Comparison of ENCODE assay signal across 8 mouse cellular contexts in genomic region chr9:40636054-40636453, GRCm38 (mm10). TPM values are rescaled to one million over a fixed set of nuclear protein-coding genes. Genes with fewer than 3 reads are reported as not detected.
DNase-seq lines count a peak whose midpoint lies in the region; ATAC-seq and TF ChIP-seq lines count a peak whose summit lies in the region.

No protein-coding gene starts in this region.

- DNase-seq in layer of hippocampus, adult 11-12 months (ENCODE audit: low spot score): peak; percentile 82
- DNase-seq in layer of hippocampus, adult 9-10 months (ENCODE audit: low spot score): no peak
- DNase-seq in MEL (ENCODE audit: low read depth, low spot score): peak; percentile 26
- peak; percentile 67 to 77 for DNase-seq in cerebellum, adult 2 months
- DNase-seq in gastrocnemius, postnatal 10 days: peak; percentile 70
- DNase-seq in layer of hippocampus, adult 9-11 months: peak; percentile 41
- peak; percentile 73 for DNase-seq in midbrain, postnatal 0 days (ENCODE audit: low spot score)
- DNase-seq in splenic B cell, adult 2 months (ENCODE audit: low read depth, low spot score): peak; percentile 83

- no peak for TF ChIP-seq EP300 in MEL (IDR thresholded peaks at IDR 0.05; ENCODE audit: low read depth in 1 of 2, low read length in 2 of 2)

- no peak for TF ChIP-seq POLR2A in MEL (IDR thresholded peaks at IDR 0.05; ENCODE audit: control insufficient read depth in 1 of 2, insufficient read depth in 1 of 2, low read depth in 1 of 2, low read length in 2 of 2, poor library complexity in 1 of 2)
- TF ChIP-seq POLR2A in cerebellum, adult 2 months (IDR thresholded peaks at IDR 0.05; ENCODE audit: borderline replicate concordance, insufficient read depth, low read length): no peak

- TF ChIP-seq RAD21 in MEL (IDR thresholded peaks at IDR 0.05; ENCODE audit: low read depth, low read length): peak; percentile 49

- no peak overlapping the region for H3K9ac ChIP-seq in MEL (ENCODE audit: control insufficient read depth, low read depth, low read length, poor library complexity, severe bottlenecking)
- H3K9ac ChIP-seq in midbrain, postnatal 0 days (replicated peaks; ENCODE audit: low read length, poor library complexity, severe bottlenecking): no peak overlapping the region

- H3K4me2 ChIP-seq in midbrain, postnatal 0 days (ENCODE audit: low read depth, low read length, poor library complexity, severe bottlenecking): no peak overlapping the region

- peak; percentile 65 to 75 (median 69) for TF ChIP-seq CTCF in MEL (IDR thresholded peaks at IDR 0.05 in 2 of 3, conservative IDR thresholded peaks at IDR 0.05 in 1 of 3; ENCODE audit: control insufficient read depth in 1 of 3, insufficient read depth in 1 of 3, low read depth in 2 of 3, low read length in 3 of 3, poor library complexity in 1 of 3, severe bottlenecking in 1 of 3)
- TF ChIP-seq CTCF in cerebellum, adult 2 months (IDR thresholded peaks at IDR 0.05; ENCODE audit: borderline replicate concordance, insufficient read depth, low read depth, low read length): peak; percentile 92
- TF ChIP-seq CTCF in midbrain, postnatal 0 days (IDR thresholded peaks at IDR 0.05): peak; percentile 99

- H3K79me2 ChIP-seq in MEL (ENCODE audit: control insufficient read depth, insufficient read depth, low read length, poor library complexity): no peaks in the 10 kb centered on the region

- H3K27me3 ChIP-seq in MEL (ENCODE audit: control insufficient read depth in 1 of 2, insufficient read depth in 2 of 2, low read length in 2 of 2): no peaks in the 10 kb centered on the region
- no peaks in the 10 kb centered on the region for H3K27me3 ChIP-seq in cerebellum, adult 2 months (ENCODE audit: control insufficient read depth, insufficient read depth, low read length)
- no peaks in the 10 kb centered on the region for H3K27me3 ChIP-seq in midbrain, postnatal 0 days (ENCODE audit: insufficient read depth, low read length)
- H3K27me3 ChIP-seq in splenic B cell, adult 2 months (ENCODE audit: control insufficient read depth, insufficient read depth, low read length, poor library complexity, severe bottlenecking): no peaks in the 10 kb centered on the region

- H3K4me3 ChIP-seq in MEL (ENCODE audit: control insufficient read depth in 1 of 2, insufficient read depth in 1 of 2, low read depth in 2 of 2, low read length in 2 of 2): no peak overlapping the region
- no peak overlapping the region for H3K4me3 ChIP-seq in cerebellum, adult 2 months (replicated peaks; ENCODE audit: insufficient read depth, low read depth, low read length)
- no peak overlapping the region for H3K4me3 ChIP-seq in midbrain, postnatal 0 days (ENCODE audit: low read depth, low read length)

- H3K9me3 ChIP-seq in MEL (replicated peaks; ENCODE audit: insufficient read depth, low read length): no peaks in the 10 kb centered on the region
- no peaks in the 10 kb centered on the region for H3K9me3 ChIP-seq in midbrain, postnatal 0 days (ENCODE audit: low read length)

- no peak for ATAC-seq in midbrain, postnatal 0 days (ENCODE audit: low FRiP score)

- H3K36me3 ChIP-seq in MEL (ENCODE audit: control insufficient read depth in 1 of 2, insufficient read depth in 2 of 2, low read length in 2 of 2): no peaks in the 10 kb centered on the region
- no peaks in the 10 kb centered on the region for H3K36me3 ChIP-seq in midbrain, postnatal 0 days (ENCODE audit: insufficient read depth, low read length)
- no peaks in the 10 kb centered on the region for H3K36me3 ChIP-seq in splenic B cell, adult 2 months (ENCODE audit: control insufficient read depth, insufficient read depth, low read length, poor library complexity, severe bottlenecking)

- no peak overlapping the region for H3K27ac ChIP-seq in MEL (ENCODE audit: control insufficient read depth, low read depth, low read length)
- H3K27ac ChIP-seq in cerebellum, adult 2 months (ENCODE audit: insufficient read depth, low read length): no peak overlapping the region
- no peak overlapping the region for H3K27ac ChIP-seq in midbrain, postnatal 0 days (ENCODE audit: low read depth, low read length)

- 7% methylated on average over 2 of the region's 2 CpGs for WGBS in cerebellum, adult 2 months
- 11% methylated on average over 2 of the region's 2 CpGs for WGBS in midbrain, postnatal 0 days

- H3K4me1 ChIP-seq in MEL (ENCODE audit: control insufficient read depth in 1 of 2, insufficient read depth in 2 of 2, low read length in 2 of 2): no peaks in the 10 kb centered on the region
- peaks cover 20% of the 10 kb centered on the region for H3K4me1 ChIP-seq in cerebellum, adult 2 months (ENCODE audit: control insufficient read depth, insufficient read depth, low read length)
- peaks cover 5% of the 10 kb centered on the region for H3K4me1 ChIP-seq in midbrain, postnatal 0 days (ENCODE audit: insufficient read depth, low read length)

TF ChIP-seq in MEL, 35 proteins besides CTCF, POLR2A, EP300 and RAD21:
- TF ChIP-seq SMC3 (IDR thresholded peaks at IDR 0.05; ENCODE audit: low read depth, low read length) (peak; percentile 76), ZC3H11A (IDR thresholded peaks at IDR 0.05; ENCODE audit: low read depth, low read length) (peak; percentile 19; the same call in 1 of the 2 replicates), ZNF384 (IDR thresholded peaks at IDR 0.05; ENCODE audit: low read depth, low read length) (no peak), MAX (IDR thresholded peaks at IDR 0.05; ENCODE audit: low read length) (no peak), TAL1 (IDR thresholded peaks at IDR 0.05; ENCODE audit: low read length) (no peak)

RNA-seq across cellular contexts. Expression of gene Gm21915, which starts 34.4 kb away (rescaled TPM):
- total RNA-seq in MEL (2012; rRNA removed): not detected in 2 replicates
- not detected for polyA plus RNA-seq in MEL (2012; ENCODE audit: insufficient read depth in 1 of 2, insufficient read length in 2 of 2, low read depth in 1 of 2, low replicate concordance in 2 of 2, missing spikeins in 1 of 2)
- polyA plus RNA-seq in cerebellum, adult 2 months (2012; rRNA removed): not detected in 2 replicates
- total RNA-seq in gastrocnemius, postnatal 10 days (2021): not detected
- not detected in 2 replicates for total RNA-seq in midbrain, postnatal 0 days (2014; rRNA removed)
- polyA plus RNA-seq in midbrain, postnatal 0 days (2015; fragmentation: Nextera tagmentation; extraction: Ambion mirVana): not detected in 2 replicates

RNA-seq across cellular contexts. Expression of gene Clmp, which starts 49.7 kb away (rescaled TPM):
- not detected in 2 replicates for total RNA-seq in MEL (2012; rRNA removed)
- polyA plus RNA-seq in MEL (2012; ENCODE audit: insufficient read depth in 1 of 2, insufficient read length in 2 of 2, low read depth in 1 of 2, low replicate concordance in 2 of 2, missing spikeins in 1 of 2): not detected
- polyA plus RNA-seq in cerebellum, adult 2 months (2012; rRNA removed): 21.7 and 21.8 TPM in 2 replicates
- 10 to 100 TPM; 11.3 to 16.1 TPM for total RNA-seq in gastrocnemius, postnatal 10 days (2021)
- 57.0 and 74.1 TPM in 2 replicates for total RNA-seq in midbrain, postnatal 0 days (2014; rRNA removed)
- polyA plus RNA-seq in midbrain, postnatal 0 days (2015; fragmentation: Nextera tagmentation; extraction: Ambion mirVana): 47.5 and 48.8 TPM in 2 replicates

Comparison
In these comparisons a context has a peak if more than half of its experiments do, and no peak if none do; other contexts are left out.
1. RNA of gene Clmp, which starts 49.7 kb away (total RNA-seq): 57.0 to 74.1 TPM in midbrain, postnatal 0 days and 11.3 to 16.1 TPM in gastrocnemius, postnatal 10 days; not detected in MEL; every median in the first group is over 10 times any median in the second.
2. Peak in every context shown above with its lines, with median percentiles within 50 percentile points of each other: CTCF ChIP-seq.